Mouse (Mus musculus) lung, postnatal 0 days (tissue): ENCODE measurements around the gene Med24.

ENCODE experiments used
- CTCF ChIP-seq: IDR thresholded peaks from 2 replicates; pipeline ENCODE4 v1.5.1; 2016; ENCODE audit warnings: antibody characterized with exemption, mild to moderate bottlenecking
- EP300 ChIP-seq: IDR thresholded peaks from 2 replicates; pipeline ENCODE4 v1.6.1; 2016; ENCODE audit warnings: antibody characterized with exemption, mild to moderate bottlenecking, control low read depth

GRCm38 (mm10) chr11:98741051-98741620 lies 11.9 kb upstream of the Med24 start:
- TF ChIP-seq EP300 (no peak), CTCF (no peak)
